Mouse (Mus musculus) hindbrain, embryonic 11.5 days (tissue): ENCODE measurements around the gene Gpx4. TPM values are rescaled to one million over a fixed set of nuclear protein-coding genes. Genes with fewer than 3 reads are reported as not detected.

Experiments used
- ATAC-seq: fragments of 200-750 bp; cut with Nextera tagmentation; 2 replicates; pipeline ENCODE4 v1.8.0; 2017; ENCODE audit warnings: mild to moderate bottlenecking, moderate TSS enrichment, moderate library complexity; ENCODE audit not compliant: low FRiP score
- DNase-seq: peaks from one replicate; pipeline ENCODE4 v3.0.0-alpha.2; 2015; ENCODE audit warnings: low spot score
- H3K27ac ChIP-seq: fragments of 300-500 bp; sonication (generic); 2 replicates; pipeline ENCODE4 v1.5.1; 2014; ENCODE audit warnings: mild to moderate bottlenecking, low read depth, low read length
- H3K27me3 ChIP-seq: fragments of 300-500 bp; sonication (generic); 2 replicates; pipeline ENCODE4 v1.6.1; 2014; ENCODE audit warnings: mild to moderate bottlenecking, low read length, moderate library complexity, mixed read lengths; ENCODE audit not compliant: control insufficient read depth, insufficient read depth
- H3K36me3 ChIP-seq: fragments of 300-500 bp; sonication (generic); 2 replicates; pipeline ENCODE4 v1.6.1; 2014; ENCODE audit warnings: mild to moderate bottlenecking, low read length, moderate library complexity, mixed read lengths; ENCODE audit not compliant: control insufficient read depth, insufficient read depth
- H3K4me1 ChIP-seq: fragments of 300-500 bp; sonication (generic); replicated peaks from 2 replicates; pipeline ENCODE4 v1.6.1; 2014; ENCODE audit warnings: low read length, mixed read lengths; ENCODE audit not compliant: control insufficient read depth, insufficient read depth
- H3K4me2 ChIP-seq: fragments of 300-500 bp; sonication (generic); replicated peaks from 2 replicates; pipeline ENCODE4 v1.6.1; 2014; ENCODE audit warnings: mild to moderate bottlenecking, low read depth, low read length
- H3K4me3 ChIP-seq: fragments of 300-500 bp; sonication (generic); 2 replicates; pipeline ENCODE4 v1.5.1; 2014; ENCODE audit warnings: low read depth, low read length
- H3K9ac ChIP-seq: fragments of 300-500 bp; sonication (generic); 2 replicates; pipeline ENCODE4 v1.6.1; 2014; ENCODE audit warnings: low read depth, low read length
- H3K9me3 ChIP-seq: fragments of 300-500 bp; sonication (generic); 2 replicates; pipeline ENCODE4 v1.6.1; 2016; ENCODE audit warnings: low read length; ENCODE audit not compliant: control insufficient read depth
- WGBS: fragments of 180-500 bp; shearing (Covaris S2); extraction: QIAGEN DNeasy Blood & Tissue Kit; methylation state at CpG from one replicate; pipeline ENCODE4 v1.1.7; 2014; 5-methylcytosine and 5-hydroxymethylcytosine counted together
- polyA plus RNA-seq: library from polyadenylated mRNA; unstranded; fragments of >200 nt; fragmentation: Nextera tagmentation; extraction: Ambion mirVana; gene quantifications from 2 replicates; pipeline ENCODE4 v1.2.1, GENCODE M21; 2014

Gene Gpx4
- 543 and 552 TPM in 2 replicates for polyA plus RNA-seq

GRCm38 (mm10) chr10:80047041-80047565, at the start of gene Gpx4:
Gene Gpx4, plus strand, starts transcription at chr10:80047166.
- Histone ChIP-seq H3K27ac (peak within 1 kb of the TSS; percentile 71), H3K27me3 (no peaks in the 10 kb centered on the region), H3K4me3 (no peak within 1 kb of the TSS), H3K9ac (peak within 1 kb of the TSS; percentile 11; the same call in 1 of the 2 replicates), H3K4me1 (peaks cover 7% of the 10 kb centered on the region; the same call in 1 of the 2 replicates), H3K9me3 (no peaks in the 10 kb centered on the region), H3K36me3 (no peaks in the 10 kb centered on the region), H3K4me2 (no peak within 1 kb of the TSS)
- ATAC-seq (no peak), DNase-seq (no peak)
- 47% methylated on average over 7 of the region's 9 CpGs for WGBS

GRCm38 (mm10) chr10:79997819-79998218, 49.1 kb upstream of the Gpx4 start:
- ATAC-seq = peak; percentile 26
- peak overlapping the region; percentile 58 for H3K27ac ChIP-seq
- WGBS = 12% methylated on average over 15 of the region's 15 CpGs

GRCm38 (mm10) chr10:80001945-80002344, 45.0 kb upstream of the Gpx4 start:
- ATAC-seq = no peak
- WGBS = 66% methylated on average over 9 of the region's 9 CpGs
- Histone ChIP-seq H3K27ac (no peak overlapping the region), H3K4me3 (no peak overlapping the region), H3K4me2 (no peak overlapping the region), H3K36me3 (no peaks in the 10 kb centered on the region), H3K4me1 (peaks cover 4% of the 10 kb centered on the region), H3K9ac (no peak overlapping the region), H3K27me3 (peaks cover 26% of the 10 kb centered on the region), H3K9me3 (no peaks in the 10 kb centered on the region)
- no peak for DNase-seq

More at GRCm38 (mm10) chr10:79997819-79998218, 49.1 kb upstream of the Gpx4 start:
- Histone ChIP-seq H3K36me3 (no peaks in the 10 kb centered on the region), H3K4me1 (peaks cover 4% of the 10 kb centered on the region), H3K4me3 (peak overlapping the region; percentile 46), H3K27me3 (peaks cover 19% of the 10 kb centered on the region), H3K9ac (peak overlapping the region; percentile 45; the same call in 1 of the 2 replicates), H3K9me3 (no peaks in the 10 kb centered on the region), H3K4me2 (peak overlapping the region; percentile 66)
- no peak for DNase-seq

GRCm38 (mm10) chr10:80002829-80003228, 44.1 kb upstream of the Gpx4 start:
- Histone ChIP-seq H3K4me3 (no peak overlapping the region), H3K36me3 (no peaks in the 10 kb centered on the region), H3K4me2 (no peak overlapping the region), H3K9me3 (no peaks in the 10 kb centered on the region), H3K27me3 (peaks cover 26% of the 10 kb centered on the region), H3K9ac (no peak overlapping the region), H3K27ac (no peak overlapping the region), H3K4me1 (peaks cover 4% of the 10 kb centered on the region)
- 20% methylated on average over 21 of the region's 21 CpGs for WGBS
- ATAC-seq (no peak), DNase-seq (no peak)

GRCm38 (mm10) chr10:80003374-80004232, 43.4 kb upstream of the Gpx4 start:
- Histone ChIP-seq H3K9me3 (no peaks in the 10 kb centered on the region), H3K27me3 (peaks cover 26% of the 10 kb centered on the region), H3K9ac (no peak overlapping the region), H3K4me2 (no peak overlapping the region), H3K36me3 (0 out of 2 replicates have a peak, but pooled peaks cover 3% of the 10 kb centered on the region), H3K4me1 (0 out of 2 replicates have a peak, but pooled peaks cover 2% of the 10 kb centered on the region), H3K27ac (no peak overlapping the region), H3K4me3 (no peak overlapping the region)
- ATAC-seq = no peak
- 60% methylated on average over 9 of the region's 9 CpGs for WGBS
- no peak for DNase-seq

GRCm38 (mm10) chr10:80004233-80004705, 42.7 kb upstream of the Gpx4 start:
- WGBS = 96% methylated on average over 8 of the region's 8 CpGs

GRCm38 (mm10) chr10:80011740-80012139, 35.2 kb upstream of the Gpx4 start:
- no peak overlapping the region for H3K4me2 ChIP-seq
- no peak overlapping the region for H3K4me3 ChIP-seq
- peaks cover 3% of the 10 kb centered on the region; the same call in 1 of the 2 replicates for H3K9me3 ChIP-seq
- ATAC-seq (no peak), DNase-seq (no peak)
- no peak overlapping the region for H3K27ac ChIP-seq
- no peak overlapping the region for H3K9ac ChIP-seq
- WGBS = 87% methylated on average over 6 of the region's 6 CpGs
- no peaks in the 10 kb centered on the region for H3K4me1 ChIP-seq
- peaks cover 37% of the 10 kb centered on the region for H3K27me3 ChIP-seq
- H3K36me3 ChIP-seq = 0 out of 2 replicates have a peak, but pooled peaks cover 3% of the 10 kb centered on the region

More at GRCm38 (mm10) chr10:80004233-80004705, 42.7 kb upstream of the Gpx4 start:
- Histone ChIP-seq H3K4me3 (no peak overlapping the region), H3K9ac (no peak overlapping the region), H3K9me3 (no peaks in the 10 kb centered on the region), H3K36me3 (0 out of 2 replicates have a peak, but pooled peaks cover 3% of the 10 kb centered on the region), H3K4me2 (no peak overlapping the region), H3K27ac (no peak overlapping the region), H3K4me1 (0 out of 2 replicates have a peak, but pooled peaks cover 2% of the 10 kb centered on the region), H3K27me3 (peaks cover 26% of the 10 kb centered on the region)
- no peak for ATAC-seq
- no peak for DNase-seq

GRCm38 (mm10) chr10:80013609-80014008, 33.4 kb upstream of the Gpx4 start:
- Histone ChIP-seq H3K27ac (no peak overlapping the region), H3K4me1 (no peaks in the 10 kb centered on the region; the same call in 1 of the 2 replicates), H3K4me3 (no peak overlapping the region), H3K9ac (no peak overlapping the region), H3K9me3 (peaks cover 3% of the 10 kb centered on the region; the same call in 1 of the 2 replicates), H3K4me2 (no peak overlapping the region), H3K36me3 (no peaks in the 10 kb centered on the region), H3K27me3 (peaks cover 37% of the 10 kb centered on the region)
- DNase-seq = no peak
- 24% methylated on average over 25 of the region's 25 CpGs for WGBS
- ATAC-seq = no peak
